Mouse (Mus musculus): ENCODE measurements around the gene Tns4.

Gene Tns4

DNA sequence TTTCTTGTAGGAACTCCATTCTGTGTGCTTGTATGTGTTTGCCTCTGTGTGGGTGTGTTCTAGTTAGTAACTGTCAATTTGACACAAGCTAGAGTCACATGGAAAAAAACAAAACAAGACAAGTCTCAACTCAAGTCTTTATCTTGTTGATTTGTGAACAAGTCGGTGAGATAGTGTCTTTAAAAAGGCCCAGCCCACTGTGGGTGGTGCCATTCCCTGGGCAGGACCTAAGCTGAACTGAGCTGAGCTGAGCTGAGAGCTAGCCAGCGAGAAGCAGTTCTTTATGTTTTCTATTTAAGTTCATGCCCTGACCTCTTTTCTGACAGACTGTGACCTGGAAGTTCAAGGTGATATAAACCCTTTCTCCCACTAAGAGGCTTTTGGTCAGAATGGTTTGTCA is 2.6 kb upstream of the Tns4 start:
- no peak for DNase-seq (ENCODE audit: low read depth)

DNA sequence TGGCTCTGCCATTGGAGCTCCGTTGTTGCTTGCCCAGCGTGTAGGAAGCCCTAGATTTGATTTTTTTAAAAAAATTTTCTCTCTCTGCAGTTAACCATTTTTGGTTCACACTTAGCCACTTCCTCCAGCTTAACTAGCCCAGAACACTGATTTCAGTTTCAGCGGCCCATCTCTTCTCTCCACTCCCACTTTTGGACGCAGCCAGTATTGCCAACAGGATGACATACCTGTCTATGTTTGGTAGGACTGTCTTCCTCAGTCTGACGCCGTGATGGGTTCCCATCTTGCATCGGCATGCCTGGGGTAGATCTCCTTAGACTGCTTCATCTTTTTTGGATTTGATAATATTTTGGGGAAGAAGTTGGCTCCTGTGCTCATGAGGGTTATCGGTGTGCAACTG is 1.3 kb upstream of the Tns4 start:
- no peak for DNase-seq (ENCODE audit: low read depth)

DNA sequence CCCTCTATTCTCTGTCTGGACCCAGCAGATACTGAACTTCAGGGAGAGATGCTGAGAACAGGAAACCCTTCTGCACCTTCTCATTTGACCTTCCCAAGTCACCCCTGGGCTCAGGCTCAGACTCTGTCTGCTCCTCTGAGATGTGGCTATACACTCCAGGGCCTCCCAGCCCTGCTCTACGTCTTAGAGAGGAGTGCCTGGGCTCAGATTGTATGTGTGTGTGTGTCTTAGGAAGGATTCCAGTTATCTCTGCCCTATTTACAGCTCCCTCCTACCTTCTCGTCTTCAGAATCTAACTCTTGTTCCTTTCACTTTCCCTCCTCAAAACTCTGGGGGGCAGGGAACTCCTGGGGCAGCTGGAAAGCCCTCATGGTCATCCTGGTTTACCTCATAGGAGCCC is 620 bp downstream of the Tns4 start:
- no peak for DNase-seq (ENCODE audit: low read depth)

- DNase-seq (ENCODE audit: low read depth): no peak
Observed at GRCm38 (mm10) chr11:99084366-99084765, 4.7 kb downstream of the Tns4 start.

- no peak for DNase-seq (ENCODE audit: low read depth)
Observed at GRCm38 (mm10) chr11:99083516-99083915, 5.6 kb downstream of the Tns4 start.

DNA sequence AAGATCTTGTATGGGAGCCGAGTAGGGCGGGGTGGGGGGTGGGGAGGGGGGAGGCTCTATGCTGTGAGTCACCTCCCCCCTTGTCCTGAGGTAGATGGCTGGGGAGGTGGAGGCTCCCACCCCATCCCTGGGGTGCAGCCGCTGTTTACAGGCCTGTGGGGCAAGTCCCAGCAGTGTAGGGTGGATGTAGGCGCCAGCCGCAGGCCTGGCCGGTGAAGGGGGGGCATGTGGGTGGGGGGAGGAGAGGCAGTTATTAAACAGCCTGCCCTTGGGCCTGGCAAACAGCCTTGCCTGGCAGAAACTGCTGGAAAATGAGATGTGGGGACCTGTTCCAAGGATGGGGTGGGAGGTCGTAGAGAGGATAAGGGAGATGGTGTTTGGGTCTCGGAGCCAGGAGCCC is 7.0 kb downstream of the Tns4 start:
- no peak for DNase-seq (ENCODE audit: low read depth)

DNA sequence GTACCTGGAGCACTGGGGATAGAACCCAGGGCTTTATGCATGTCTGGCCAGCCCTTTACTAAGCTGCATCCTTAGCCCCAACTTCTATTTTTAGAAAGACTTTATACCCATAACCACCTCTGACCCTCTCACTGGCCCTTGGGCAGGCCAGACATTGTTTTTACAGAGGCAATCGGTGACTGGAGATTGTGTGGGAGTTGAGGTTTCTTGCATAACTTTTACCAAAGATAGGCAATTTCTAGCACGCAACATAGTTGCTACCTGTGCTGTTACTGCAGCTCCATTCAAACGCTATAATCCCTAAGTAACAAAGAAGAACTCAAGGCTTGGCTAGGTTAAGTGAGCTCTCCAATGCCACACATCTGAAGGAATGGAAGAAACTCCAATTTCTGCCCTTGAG is 7.5 kb downstream of the Tns4 start:
- peak; percentile 50 for DNase-seq (ENCODE audit: low read depth)

- no peak for DNase-seq (ENCODE audit: low read depth)
Observed at GRCm38 (mm10) chr11:99080902-99081543, 8.1 kb downstream of the Tns4 start.

GRCm38 (mm10) chr11:99077869-99078268 is 11.2 kb downstream of the Tns4 start:
- DNase-seq (ENCODE audit: low read depth): no peak

GRCm38 (mm10) chr11:99076744-99077319 is 12.3 kb downstream of the Tns4 start:
- DNase-seq (ENCODE audit: low read depth): no peak

GRCm38 (mm10) chr11:99073781-99074180 is 15.3 kb downstream of the Tns4 start:
- DNase-seq (ENCODE audit: low read depth): no peak

- no peak for DNase-seq (ENCODE audit: low read depth)
Observed at GRCm38 (mm10) chr11:99071866-99072265, 17.2 kb downstream of the Tns4 start.

- DNase-seq (ENCODE audit: low read depth): no peak
Observed at GRCm38 (mm10) chr11:99068455-99068854, 20.7 kb downstream of the Tns4 start.

DNA sequence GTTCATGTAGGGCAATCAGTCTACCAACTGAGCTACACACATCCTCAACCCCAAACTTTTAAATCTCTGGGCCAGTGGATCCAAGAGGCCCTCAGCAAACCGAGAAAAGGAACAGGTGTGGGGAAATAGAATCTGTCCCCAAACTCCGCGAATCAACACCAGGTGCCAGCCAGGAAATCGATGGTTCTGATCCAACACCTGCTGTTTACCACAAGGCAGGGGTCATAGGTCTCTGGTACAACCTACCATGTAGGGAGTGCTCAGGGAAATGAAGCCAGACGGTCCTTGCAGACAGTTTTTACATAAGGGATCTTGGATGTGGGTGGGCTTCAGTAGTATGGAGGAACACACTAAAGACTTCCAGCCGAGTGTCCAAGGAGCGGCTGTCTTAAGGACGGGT is 21.5 kb downstream of the Tns4 start:
- no peak for DNase-seq (ENCODE audit: low read depth)

- DNase-seq (ENCODE audit: low read depth): peak; percentile 83
Observed at GRCm38 (mm10) chr11:99065979-99066378, 23.1 kb downstream of the Tns4 start.

GRCm38 (mm10) chr11:99065353-99065752 is 23.8 kb downstream of the Tns4 start:
- DNase-seq (ENCODE audit: low read depth): no peak

- DNase-seq (ENCODE audit: low read depth): no peak
Observed at GRCm38 (mm10) chr11:99063406-99064131, 25.5 kb downstream of the Tns4 start.

DNA sequence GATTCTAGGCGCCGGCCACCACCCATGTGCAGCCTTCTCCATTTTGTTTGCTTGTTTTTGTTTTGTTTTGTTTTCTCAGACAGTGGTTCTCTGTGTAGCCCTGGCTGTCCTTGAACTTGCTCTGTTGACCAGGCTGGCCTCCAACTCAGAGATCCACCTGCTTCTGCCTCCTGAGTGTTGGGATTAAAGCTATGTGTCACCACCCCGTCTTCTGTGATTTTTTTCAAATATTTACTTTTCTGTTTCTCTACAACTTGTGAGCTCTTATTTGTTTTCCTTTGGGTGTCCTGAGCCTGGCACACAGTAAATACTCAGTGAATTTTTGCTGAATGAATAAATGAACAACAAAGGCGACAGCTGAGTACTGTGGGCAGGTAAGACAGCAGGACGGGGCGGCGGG is 26.4 kb downstream of the Tns4 start:
- no peak for DNase-seq (ENCODE audit: low read depth)

GRCm38 (mm10) chr11:99060435-99060834 is 28.7 kb downstream of the Tns4 start:
- no peak for DNase-seq (ENCODE audit: low read depth)

DNA sequence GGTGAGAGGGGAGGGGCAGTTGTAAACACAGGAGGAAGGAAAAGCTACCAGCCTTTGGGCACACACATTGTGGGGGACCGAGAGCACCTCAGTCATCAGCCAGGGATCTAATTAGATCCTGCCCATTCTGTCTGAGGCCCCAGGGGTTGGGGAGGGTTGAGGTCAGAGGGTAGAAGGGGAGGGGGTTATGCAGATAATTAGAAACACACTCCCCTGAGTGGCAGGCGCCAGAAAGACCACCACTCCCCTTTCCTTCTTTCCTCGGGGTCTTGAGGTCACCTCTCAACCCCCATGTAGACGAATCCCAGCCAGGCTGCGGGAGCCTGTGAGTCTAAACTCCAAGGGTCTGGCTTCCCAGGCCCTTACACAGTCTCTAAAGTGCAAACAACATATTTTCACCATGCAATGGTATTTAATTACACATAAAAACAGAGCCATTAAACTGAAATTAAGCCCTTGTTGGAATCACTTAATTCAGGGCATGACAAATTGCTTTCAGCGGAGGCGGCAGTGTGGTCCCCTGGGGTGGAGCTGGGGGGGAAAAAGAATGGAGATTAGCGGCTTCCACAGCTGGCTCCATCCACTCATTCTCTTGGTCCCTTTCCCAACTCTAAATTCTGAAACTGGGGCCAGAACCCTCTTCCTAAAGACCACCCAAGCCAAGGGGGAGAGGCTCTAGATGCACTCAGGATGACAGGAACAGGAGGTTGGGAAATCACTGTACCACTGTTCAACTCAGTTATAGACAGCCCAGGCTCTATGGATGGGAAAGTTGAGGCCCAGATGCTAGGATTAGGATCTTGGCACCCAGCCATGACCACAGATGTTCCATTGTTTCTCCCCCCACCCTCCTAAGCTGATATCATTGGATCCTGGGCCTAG is 33.3 kb downstream of the Tns4 start:
- no peak for DNase-seq (ENCODE audit: low read depth)

DNA sequence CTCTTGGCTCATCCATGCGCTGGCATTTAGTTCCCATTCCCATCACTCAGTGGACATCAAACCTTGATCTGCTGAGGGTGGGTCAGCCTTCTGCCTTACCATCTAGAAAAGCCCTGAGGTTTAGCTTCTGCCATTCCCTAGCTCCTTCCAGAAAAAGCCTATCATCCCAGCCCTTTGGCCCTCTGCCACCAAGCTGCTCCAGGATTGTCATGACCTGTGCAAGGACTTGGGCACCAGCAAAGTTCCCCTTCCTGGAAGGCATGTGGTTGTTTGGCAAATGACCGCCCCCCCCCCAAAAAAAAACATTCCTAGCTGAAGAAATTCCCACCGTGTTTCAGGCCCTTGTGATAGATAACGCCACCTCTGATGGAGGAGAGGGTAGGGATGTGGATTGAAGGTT is 34.0 kb downstream of the Tns4 start:
- no peak for DNase-seq (ENCODE audit: low read depth)

DNA sequence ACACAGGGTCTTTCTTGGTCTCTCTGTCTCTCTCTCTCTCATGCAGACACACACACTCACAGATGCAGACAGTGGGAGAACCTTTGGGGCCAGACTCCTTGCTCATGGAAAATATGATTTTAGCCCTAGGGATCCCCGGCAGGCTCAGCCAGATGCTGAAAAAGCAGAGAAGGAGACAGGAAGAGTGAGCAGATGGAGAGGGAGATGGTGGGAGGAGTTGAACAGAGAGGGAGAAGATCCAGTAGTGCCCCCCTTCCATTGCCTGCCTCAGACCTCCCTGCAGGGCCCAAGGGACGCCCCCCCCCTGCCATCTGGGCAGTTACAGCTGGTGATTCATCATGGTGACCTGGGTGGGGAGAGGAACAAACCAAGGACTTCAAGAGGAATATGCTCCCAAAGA is 41.5 kb downstream of the Tns4 start:
- no peak for DNase-seq (ENCODE audit: low read depth)

DNA sequence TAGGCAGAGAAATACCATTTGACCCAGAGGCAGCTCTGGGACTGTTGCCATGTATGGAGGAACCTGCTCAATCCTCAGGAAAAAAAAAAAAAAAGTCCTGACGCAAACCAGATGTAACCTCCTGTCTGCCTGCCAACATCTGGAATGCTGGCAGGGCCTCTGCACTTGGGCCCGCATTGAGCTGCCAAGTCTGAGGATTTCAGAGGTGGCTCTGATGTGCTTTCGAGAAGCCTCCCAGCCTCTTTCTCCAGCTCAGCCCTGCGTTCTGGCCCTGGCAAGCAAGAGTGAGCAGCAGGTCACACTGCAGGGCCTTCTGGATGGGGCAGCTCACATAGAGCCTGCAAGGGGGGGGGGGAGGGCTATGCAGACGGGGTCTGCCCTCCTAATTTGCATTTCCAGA is 42.0 kb downstream of the Tns4 start:
- peak; percentile 97 for DNase-seq (ENCODE audit: low read depth)
